Mouse (Mus musculus) embryonic fibroblast, embryonic 13.5 days (primary cell): ENCODE results near the gene 2310030G06Rik.

Experiments used
- CTCF ChIP-seq: IDR thresholded peaks from 2 replicates; pipeline ENCODE4 v1.5.1; 2011; ENCODE audit warnings: mild to moderate bottlenecking, control low read depth, low read length, moderate library complexity, borderline replicate concordance; ENCODE audit not compliant: insufficient read depth
- POLR2A ChIP-seq: IDR thresholded peaks from 2 replicates; pipeline ENCODE4 v1.6.1; 2011; ENCODE audit warnings: low read depth, mild to moderate bottlenecking, control low read depth, low read length, moderate library complexity

- TF ChIP-seq CTCF = no peak
- TF ChIP-seq POLR2A = peak; percentile 86
Measured at GRCm38 (mm10) chr9:50697706-50698041, 48.7 kb downstream of the 2310030G06Rik start.
